In the genomic region with DNA sequence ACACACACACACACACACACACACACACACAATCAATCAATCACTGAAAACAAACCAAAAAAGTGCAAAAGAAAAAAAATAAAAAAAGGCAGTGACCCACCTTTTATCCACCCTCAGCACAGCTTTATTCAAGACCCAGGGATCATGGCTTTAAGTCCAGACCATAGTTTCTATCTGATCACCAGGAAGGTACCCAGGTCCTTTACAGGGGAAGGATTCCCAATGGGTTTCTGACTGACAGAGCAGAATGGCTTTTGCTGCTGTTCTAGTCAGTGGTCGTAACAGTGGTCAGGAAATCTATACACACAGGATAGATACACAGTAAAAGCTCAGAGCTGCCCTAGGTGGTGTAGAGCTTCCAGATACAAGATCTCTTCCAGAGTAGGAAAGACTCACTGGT, we compare ENCODE assay signal across 34 mouse cellular contexts. TPM values are rescaled to one million over a fixed set of nuclear protein-coding genes. Genes with fewer than 3 reads are reported as not detected.
A peak's percentile ranks its signal among the peaks of the same experiment; 100 is the strongest.
DNase-seq lines count a peak whose midpoint lies in the region; ATAC-seq and TF ChIP-seq lines count a peak whose summit lies in the region.
"Had no signal": no experiment of that assay in that cellular context is flagged by ENCODE, and none has a peak within 500 bp of the region (broad histone marks: within the 10 kb centered on the region; RNA-seq: fewer than 3 reads in every experiment).

No protein-coding gene starts in this region.

- H3K4me2 ChIP-seq in hindbrain, embryonic 12.5 days (replicated peaks) = no peak overlapping the region
- no peak overlapping the region for H3K4me2 ChIP-seq in kidney, embryonic 16.5 days (replicated peaks; ENCODE audit: low read depth, low read length)
- H3K4me2 ChIP-seq: embryonic facial prominence, embryonic 13.5 days; forebrain, embryonic 15.5 days; heart, embryonic 13.5 days; liver, embryonic 15.5 days; lung, embryonic 14.5 days; midbrain, embryonic 15.5 days; neural tube, embryonic 12.5 days; stomach, embryonic 15.5 days had no signal

- H3K27ac ChIP-seq in hindbrain, embryonic 12.5 days = 0 out of 2 replicates have a peak overlapping the region, but pooled peaks have one; percentile 40
- no peak overlapping the region for H3K27ac ChIP-seq in hindbrain, embryonic 10.5 days
- H3K27ac ChIP-seq in kidney, embryonic 16.5 days (ENCODE audit: low read length) = peak overlapping the region; percentile 95
- peak overlapping the region; percentile 35; the same call in 1 of the 2 replicates for H3K27ac ChIP-seq in embryonic facial prominence, embryonic 10.5 days (replicated peaks)
- H3K27ac ChIP-seq in thymus, adult 2 months (ENCODE audit: control insufficient read depth, insufficient read depth, low read length) = no peak overlapping the region
- H3K27ac ChIP-seq: embryonic facial prominence, embryonic 13.5 days; forebrain, embryonic 10.5 days; forebrain, embryonic 15.5 days; heart, embryonic 13.5 days; liver, embryonic 15.5 days; midbrain, embryonic 10.5 days; midbrain, embryonic 15.5 days; neural tube, embryonic 12.5 days; stomach, embryonic 15.5 days had no signal

- DNase-seq in hindbrain, embryonic 10.5 days (ENCODE audit: low spot score) = no peak
- DNase-seq in kidney, adult 9 months = no peak
- peak; percentile 60 for DNase-seq in MN1 (ENCODE audit: low spot score)
- no peak for DNase-seq in embryonic facial prominence, embryonic 10.5 days (ENCODE audit: low spot score)
- DNase-seq in thymus, postnatal 36 days = no peak
- no peak for DNase-seq in thymus, adult 2 months
- DNase-seq: adrenal gland, postnatal 14 days; cerebellum, adult 11-12 months; cerebellum, adult 9-11 months; gastrocnemius, adult 2 months; heart, adult 2 months; heart, postnatal 10 days; kidney, adult 11 months; kidney, postnatal 4 days; lung, embryonic 14.5 days; lung, postnatal 14 days; right cerebral cortex, postnatal 25 days; thymus, postnatal 14 days had no signal

- H3K27me3 ChIP-seq in hindbrain, embryonic 12.5 days = no peaks in the 10 kb centered on the region
- H3K27me3 ChIP-seq in hindbrain, embryonic 10.5 days (ENCODE audit: insufficient read depth, poor library complexity, severe bottlenecking) = no peaks in the 10 kb centered on the region
- no peaks in the 10 kb centered on the region for H3K27me3 ChIP-seq in kidney, embryonic 16.5 days (ENCODE audit: insufficient read depth, low read length)
- no peaks in the 10 kb centered on the region for H3K27me3 ChIP-seq in embryonic facial prominence, embryonic 10.5 days (replicated peaks; ENCODE audit: low read depth, poor library complexity, severe bottlenecking)
- H3K27me3 ChIP-seq in thymus, adult 2 months (ENCODE audit: control insufficient read depth, insufficient read depth, low read length) = no peaks in the 10 kb centered on the region
- H3K27me3 ChIP-seq: embryonic facial prominence, embryonic 13.5 days; heart, embryonic 13.5 days; midbrain, embryonic 15.5 days; neural tube, embryonic 12.5 days; stomach, embryonic 15.5 days had no signal

- WGBS in hindbrain, embryonic 12.5 days = 21% methylated on average over 1 of the region's 1 CpGs
- WGBS in hindbrain, embryonic 10.5 days = 31% methylated on average over 1 of the region's 1 CpGs
- 8% methylated on average over 1 of the region's 1 CpGs for WGBS in kidney, embryonic 16.5 days
- WGBS in embryonic facial prominence, embryonic 10.5 days = 29% methylated on average over 1 of the region's 1 CpGs
- 86% methylated on average over 1 of the region's 1 CpGs for WGBS in thymus, adult 2 months

- ATAC-seq in hindbrain, embryonic 12.5 days (ENCODE audit: low FRiP score) = no peak
- no peak for ATAC-seq in kidney, embryonic 16.5 days (ENCODE audit: low FRiP score, low TSS enrichment)
- ATAC-seq: forebrain, embryonic 15.5 days; hindbrain, embryonic 16.5 days; midbrain, embryonic 15.5 days; Patski had no signal

- no peaks in the 10 kb centered on the region for H3K9me3 ChIP-seq in hindbrain, embryonic 12.5 days (replicated peaks)
- H3K9me3 ChIP-seq in hindbrain, embryonic 10.5 days = no peaks in the 10 kb centered on the region
- H3K9me3 ChIP-seq in kidney, embryonic 16.5 days (ENCODE audit: low read length) = no peaks in the 10 kb centered on the region
- no peaks in the 10 kb centered on the region for H3K9me3 ChIP-seq in embryonic facial prominence, embryonic 10.5 days
- H3K9me3 ChIP-seq: embryonic facial prominence, embryonic 13.5 days; forebrain, embryonic 10.5 days; forebrain, embryonic 15.5 days; G1E; heart, embryonic 13.5 days; liver, embryonic 15.5 days; midbrain, embryonic 10.5 days; midbrain, embryonic 15.5 days; neural tube, embryonic 12.5 days; stomach, embryonic 15.5 days had no signal

- no peak for TF ChIP-seq CTCF in thymus, adult 2 months (IDR thresholded peaks at IDR 0.05; ENCODE audit: borderline replicate concordance, control insufficient read depth, extremely low read depth, insufficient read depth, low read length, poor library complexity)

- no peak overlapping the region for H3K9ac ChIP-seq in hindbrain, embryonic 12.5 days
- H3K9ac ChIP-seq in kidney, embryonic 16.5 days (replicated peaks; ENCODE audit: low read length) = no peak overlapping the region; the same call in 1 of the 2 replicates
- H3K9ac ChIP-seq: embryonic facial prominence, embryonic 13.5 days; forebrain, embryonic 15.5 days; heart, embryonic 13.5 days; liver, embryonic 15.5 days; lung, embryonic 14.5 days; midbrain, embryonic 15.5 days; neural tube, embryonic 12.5 days; stomach, embryonic 15.5 days had no signal

- peaks cover 14% of the 10 kb centered on the region for H3K4me1 ChIP-seq in hindbrain, embryonic 12.5 days
- H3K4me1 ChIP-seq in hindbrain, embryonic 10.5 days (replicated peaks) = peaks cover 29% of the 10 kb centered on the region
- peaks cover 51% of the 10 kb centered on the region for H3K4me1 ChIP-seq in kidney, embryonic 16.5 days (ENCODE audit: insufficient read depth, low read length)
- peaks cover 37% of the 10 kb centered on the region for H3K4me1 ChIP-seq in embryonic facial prominence, embryonic 10.5 days
- H3K4me1 ChIP-seq in thymus, adult 2 months (replicated peaks; ENCODE audit: control insufficient read depth, insufficient read depth, low read length) = no peaks in the 10 kb centered on the region; the same call in none of the 2 replicates
- H3K4me1 ChIP-seq: embryonic facial prominence, embryonic 13.5 days; forebrain, embryonic 15.5 days; midbrain, embryonic 15.5 days had no signal

- H3K36me3 ChIP-seq in hindbrain, embryonic 12.5 days = no peaks in the 10 kb centered on the region
- H3K36me3 ChIP-seq in hindbrain, embryonic 10.5 days = no peaks in the 10 kb centered on the region
- H3K36me3 ChIP-seq in kidney, embryonic 16.5 days (ENCODE audit: insufficient read depth, low read length) = no peaks in the 10 kb centered on the region
- H3K36me3 ChIP-seq in embryonic facial prominence, embryonic 10.5 days (replicated peaks) = no peaks in the 10 kb centered on the region
- no peaks in the 10 kb centered on the region for H3K36me3 ChIP-seq in thymus, adult 2 months (ENCODE audit: control insufficient read depth, insufficient read depth, low read length)
- H3K36me3 ChIP-seq: embryonic facial prominence, embryonic 13.5 days; forebrain, embryonic 10.5 days; forebrain, embryonic 15.5 days; G1E; heart, embryonic 13.5 days; liver, embryonic 15.5 days; midbrain, embryonic 10.5 days; midbrain, embryonic 15.5 days; neural tube, embryonic 12.5 days; stomach, embryonic 15.5 days had no signal

- TF ChIP-seq POLR2A in thymus, adult 2 months (IDR thresholded peaks at IDR 0.05; ENCODE audit: control insufficient read depth, extremely low read depth, insufficient read depth, low read length, poor library complexity) = no peak

- no peak overlapping the region for H3K4me3 ChIP-seq in hindbrain, embryonic 12.5 days
- no peak overlapping the region for H3K4me3 ChIP-seq in hindbrain, embryonic 10.5 days
- H3K4me3 ChIP-seq in kidney, embryonic 16.5 days (ENCODE audit: low read length) = no peak overlapping the region
- no peak overlapping the region for H3K4me3 ChIP-seq in embryonic facial prominence, embryonic 10.5 days
- no peak overlapping the region for H3K4me3 ChIP-seq in thymus, adult 2 months (ENCODE audit: control insufficient read depth, insufficient read depth, low read length)
- H3K4me3 ChIP-seq: embryonic facial prominence, embryonic 13.5 days; forebrain, embryonic 10.5 days; forebrain, embryonic 15.5 days; gastrocnemius, adult 2 months; heart, adult 2 months; heart, embryonic 13.5 days; liver, embryonic 15.5 days; midbrain, embryonic 10.5 days; midbrain, embryonic 15.5 days; neural tube, embryonic 12.5 days; stomach, embryonic 15.5 days had no signal

RNA-seq across cellular contexts. Expression of a gene that starts 7.3 kb away (rescaled TPM):
- 0.12 TPM in 1 of 2 replicates, not detected in the other for polyA plus RNA-seq in hindbrain, embryonic 12.5 days (2016; fragmentation: Nextera tagmentation; extraction: Ambion mirVana)
- 0.08 TPM in 1 of 2 replicates, not detected in the other for polyA plus RNA-seq in hindbrain, embryonic 10.5 days (2016; fragmentation: Nextera tagmentation; extraction: Ambion mirVana)
- 0.15 and 0.20 TPM in 2 replicates for polyA plus RNA-seq in kidney, embryonic 16.5 days (2015; fragmentation: Nextera tagmentation; extraction: Ambion mirVana)
- 0.11 and 0.16 TPM in 2 replicates for polyA plus RNA-seq in embryonic facial prominence, embryonic 10.5 days (2016; fragmentation: Nextera tagmentation; extraction: Ambion mirVana)
- 0.13 and 0.16 TPM in 2 replicates for polyA plus RNA-seq in thymus, adult 2 months (2012; rRNA removed)
- polyA plus RNA-seq: forebrain, embryonic 10.5 days; forebrain, embryonic 15.5 days; frontal cortex, adult 2 months; G1E; heart, adult 2 months; liver, adult 2 months; liver, embryonic 15.5 days; midbrain, embryonic 10.5 days had no signal

RNA-seq across cellular contexts. Expression of a gene that starts 11.2 kb away (rescaled TPM):
- polyA plus RNA-seq in hindbrain, embryonic 12.5 days (2016; fragmentation: Nextera tagmentation; extraction: Ambion mirVana) = 120 and 121 TPM in 2 replicates
- polyA plus RNA-seq in hindbrain, embryonic 10.5 days (2016; fragmentation: Nextera tagmentation; extraction: Ambion mirVana) = 161 and 169 TPM in 2 replicates
- 168 and 172 TPM in 2 replicates for polyA plus RNA-seq in kidney, embryonic 16.5 days (2015; fragmentation: Nextera tagmentation; extraction: Ambion mirVana)
- polyA plus RNA-seq in embryonic facial prominence, embryonic 10.5 days (2016; fragmentation: Nextera tagmentation; extraction: Ambion mirVana) = 173 and 174 TPM in 2 replicates
- 54.2 and 54.7 TPM in 2 replicates for polyA plus RNA-seq in thymus, adult 2 months (2012; rRNA removed)

RNA-seq across cellular contexts. Expression of a gene that starts 26.5 kb away (rescaled TPM):
- polyA plus RNA-seq in hindbrain, embryonic 12.5 days (2016; fragmentation: Nextera tagmentation; extraction: Ambion mirVana) = 22.3 and 22.7 TPM in 2 replicates
- polyA plus RNA-seq in hindbrain, embryonic 10.5 days (2016; fragmentation: Nextera tagmentation; extraction: Ambion mirVana) = 18.6 and 22.2 TPM in 2 replicates
- 26.2 and 30.5 TPM in 2 replicates for polyA plus RNA-seq in kidney, embryonic 16.5 days (2015; fragmentation: Nextera tagmentation; extraction: Ambion mirVana)
- 16.4 and 20.1 TPM in 2 replicates for polyA plus RNA-seq in embryonic facial prominence, embryonic 10.5 days (2016; fragmentation: Nextera tagmentation; extraction: Ambion mirVana)
- polyA plus RNA-seq in thymus, adult 2 months (2012; rRNA removed) = 4.8 and 5.3 TPM in 2 replicates
- polyA plus RNA-seq: G1E had no signal

RNA-seq across cellular contexts. Expression of a gene that starts 34.5 kb away (rescaled TPM):
- 148 and 150 TPM in 2 replicates for polyA plus RNA-seq in hindbrain, embryonic 12.5 days (2016; fragmentation: Nextera tagmentation; extraction: Ambion mirVana)
- 101 and 108 TPM in 2 replicates for polyA plus RNA-seq in hindbrain, embryonic 10.5 days (2016; fragmentation: Nextera tagmentation; extraction: Ambion mirVana)
- 91.7 and 100 TPM in 2 replicates for polyA plus RNA-seq in kidney, embryonic 16.5 days (2015; fragmentation: Nextera tagmentation; extraction: Ambion mirVana)
- polyA plus RNA-seq in embryonic facial prominence, embryonic 10.5 days (2016; fragmentation: Nextera tagmentation; extraction: Ambion mirVana) = 93.3 and 93.4 TPM in 2 replicates
- 140 and 146 TPM in 2 replicates for polyA plus RNA-seq in thymus, adult 2 months (2012; rRNA removed)

Comparison
In these comparisons a context has a peak if more than half of its experiments do, and no peak if none do; other contexts are left out.
1. H3K27ac ChIP-seq: peak in hindbrain, embryonic 12.5 days (single experiment), kidney, embryonic 16.5 days (single experiment) and embryonic facial prominence, embryonic 10.5 days (single experiment); none in hindbrain, embryonic 10.5 days (single experiment) and thymus, adult 2 months (single experiment).